ENCODE assay signal across 8 mouse cellular contexts in genomic region chr12:110187246-110188135, GRCm38 (mm10).
DNase-seq lines count a peak whose midpoint lies in the region; ATAC-seq and TF ChIP-seq lines count a peak whose summit lies in the region.

No protein-coding gene starts in this region.

- H3K27ac ChIP-seq in heart, embryonic 11.5 days (ENCODE audit: low read depth, low read length) = no peak overlapping the region
- H3K27ac ChIP-seq in embryonic facial prominence, embryonic 12.5 days = no peak overlapping the region; the same call in 1 of the 2 replicates
- H3K27ac ChIP-seq in intestine, postnatal 0 days (ENCODE audit: low read depth, low read length) = no peak overlapping the region
- peak overlapping the region; percentile 37; the same call in 1 of the 2 replicates for H3K27ac ChIP-seq in neural tube, embryonic 12.5 days

- peaks cover 68% of the 10 kb centered on the region for H3K27me3 ChIP-seq in heart, embryonic 11.5 days (ENCODE audit: control insufficient read depth, insufficient read depth, low read length)
- peaks cover 67% of the 10 kb centered on the region for H3K27me3 ChIP-seq in embryonic facial prominence, embryonic 12.5 days
- H3K27me3 ChIP-seq in intestine, postnatal 0 days (replicated peaks; ENCODE audit: control insufficient read depth, insufficient read depth, low read length) = peaks cover 47% of the 10 kb centered on the region
- peaks cover 42% of the 10 kb centered on the region for H3K27me3 ChIP-seq in neural tube, embryonic 12.5 days (replicated peaks)

- 2% methylated on average over 49 of the region's 49 CpGs for WGBS in heart, embryonic 11.5 days (ENCODE audit: insufficient replicate concordance)
- 1% methylated on average over 49 of the region's 49 CpGs for WGBS in embryonic facial prominence, embryonic 12.5 days
- WGBS in intestine, postnatal 0 days = 12% methylated on average over 49 of the region's 49 CpGs
- WGBS in neural tube, embryonic 12.5 days = under 1% methylated on average over 49 of the region's 49 CpGs

- H3K4me3 ChIP-seq in heart, embryonic 11.5 days (ENCODE audit: low read depth, low read length) = peak overlapping the region; percentile 20
- H3K4me3 ChIP-seq in embryonic facial prominence, embryonic 12.5 days = peak overlapping the region; percentile 19
- 0 out of 2 replicates have a peak overlapping the region, but pooled peaks have one; percentile 9 for H3K4me3 ChIP-seq in intestine, postnatal 0 days (ENCODE audit: low read depth, low read length)
- H3K4me3 ChIP-seq in neural tube, embryonic 12.5 days = peak overlapping the region; percentile 32

- H3K4me1 ChIP-seq in heart, embryonic 11.5 days (ENCODE audit: control insufficient read depth, insufficient read depth, low read length) = peaks cover 5% of the 10 kb centered on the region; the same call in 1 of the 2 replicates
- peaks cover 24% of the 10 kb centered on the region for H3K4me1 ChIP-seq in embryonic facial prominence, embryonic 12.5 days
- no peaks in the 10 kb centered on the region for H3K4me1 ChIP-seq in intestine, postnatal 0 days (replicated peaks; ENCODE audit: control insufficient read depth, insufficient read depth, low read length)
- H3K4me1 ChIP-seq in neural tube, embryonic 12.5 days = peaks cover 36% of the 10 kb centered on the region

- TF ChIP-seq CTCF in intestine, postnatal 0 days (IDR thresholded peaks at IDR 0.05; ENCODE audit: low read depth) = no peak

- no peak for DNase-seq in heart, adult 18-20 months
- DNase-seq in layer of hippocampus, postnatal 10 days (ENCODE audit: low spot score in 2 of 2) = no peak
- no peak for DNase-seq in urinary bladder, postnatal 14 days (ENCODE audit: low spot score)
- DNase-seq in gastrocnemius, postnatal 14 days = no peak

- no peaks in the 10 kb centered on the region for H3K36me3 ChIP-seq in heart, embryonic 11.5 days (ENCODE audit: control insufficient read depth, insufficient read depth, low read length)
- no peaks in the 10 kb centered on the region for H3K36me3 ChIP-seq in embryonic facial prominence, embryonic 12.5 days
- H3K36me3 ChIP-seq in intestine, postnatal 0 days (ENCODE audit: control insufficient read depth, insufficient read depth) = no peaks in the 10 kb centered on the region
- no peaks in the 10 kb centered on the region for H3K36me3 ChIP-seq in neural tube, embryonic 12.5 days

- no peaks in the 10 kb centered on the region for H3K9me3 ChIP-seq in heart, embryonic 11.5 days (replicated peaks; ENCODE audit: control insufficient read depth, low read length)
- no peaks in the 10 kb centered on the region for H3K9me3 ChIP-seq in embryonic facial prominence, embryonic 12.5 days
- H3K9me3 ChIP-seq in intestine, postnatal 0 days (ENCODE audit: control insufficient read depth) = no peaks in the 10 kb centered on the region
- H3K9me3 ChIP-seq in neural tube, embryonic 12.5 days = no peaks in the 10 kb centered on the region

- H3K4me2 ChIP-seq in heart, embryonic 11.5 days = peak overlapping the region; percentile 37
- peak overlapping the region; percentile 41 for H3K4me2 ChIP-seq in embryonic facial prominence, embryonic 12.5 days (replicated peaks)
- peak overlapping the region; percentile 3; the same call in 1 of the 2 replicates for H3K4me2 ChIP-seq in intestine, postnatal 0 days (replicated peaks; ENCODE audit: low read depth)
- H3K4me2 ChIP-seq in neural tube, embryonic 12.5 days (replicated peaks) = peak overlapping the region; percentile 67

- H3K9ac ChIP-seq in heart, embryonic 11.5 days (ENCODE audit: low read depth, low read length) = no peak overlapping the region
- no peak overlapping the region for H3K9ac ChIP-seq in embryonic facial prominence, embryonic 12.5 days
- H3K9ac ChIP-seq in intestine, postnatal 0 days (ENCODE audit: low read depth, low read length) = no peak overlapping the region
- peak overlapping the region; percentile 55 for H3K9ac ChIP-seq in neural tube, embryonic 12.5 days

- intact Hi-C loops in gastrocnemius, postnatal 14 days (cut with DNase I; ENCODE audit: low total_unique reads) = no loop called here

- no peak for ATAC-seq in heart, embryonic 11.5 days (replicated peaks; ENCODE audit: insufficient number of reproducible peaks, low FRiP score, low TSS enrichment)
- ATAC-seq in embryonic facial prominence, embryonic 12.5 days (ENCODE audit: insufficient number of reproducible peaks, insufficient read depth, low FRiP score, low TSS enrichment) = peak; percentile 43; the same call in 1 of the 2 replicates
- ATAC-seq in intestine, postnatal 0 days = no peak
- peak; percentile 51 for ATAC-seq in neural tube, embryonic 12.5 days (ENCODE audit: low FRiP score, low read depth)

Comparison
In these comparisons a context has a peak if more than half of its experiments do, and no peak if none do; other contexts are left out.
1. ATAC-seq: peak in embryonic facial prominence, embryonic 12.5 days (single experiment) and neural tube, embryonic 12.5 days (single experiment); none in heart, embryonic 11.5 days (single experiment) and intestine, postnatal 0 days (single experiment).
2. H3K4me2 ChIP-seq: peak in every context shown above with its lines; median percentile 67 in neural tube, embryonic 12.5 days; 41 in embryonic facial prominence, embryonic 12.5 days; 37 in heart, embryonic 11.5 days; 3 in intestine, postnatal 0 days.
3. Peak in every context shown above with its lines, with median percentiles within 50 percentile points of each other: H3K4me3 ChIP-seq.